Mouse (Mus musculus) embryonic facial prominence, embryonic 13.5 days (tissue): ENCODE results near the gene Ttc41. TPM values are rescaled to one million over a fixed set of nuclear protein-coding genes. Genes with fewer than 3 reads are reported as not detected.
A peak's percentile ranks its signal among the peaks of the same experiment; 100 is the strongest.

Source experiments
- ATAC-seq: fragments of 200-750 bp; cut with Nextera tagmentation; 2 replicates; pipeline ENCODE4 v1.8.0; 2017; ENCODE audit warnings: low read depth; ENCODE audit not compliant: insufficient number of reproducible peaks, insufficient read depth, low FRiP score, low TSS enrichment
- H3K27ac ChIP-seq: fragments of 300-500 bp; sonication (generic); 2 replicates; pipeline ENCODE4 v1.5.1; 2015; ENCODE audit warnings: moderate library complexity, mild to moderate bottlenecking, inconsistent platforms
- H3K27me3 ChIP-seq: fragments of 300-500 bp; sonication (generic); 2 replicates; pipeline ENCODE4 v1.6.1; 2015; ENCODE audit warnings: mild to moderate bottlenecking, inconsistent platforms
- H3K36me3 ChIP-seq: fragments of 300-500 bp; sonication (generic); 2 replicates; pipeline ENCODE4 v1.6.1; 2015; ENCODE audit warnings: mild to moderate bottlenecking, inconsistent platforms
- H3K4me1 ChIP-seq: fragments of 300-500 bp; sonication (generic); 2 replicates; pipeline ENCODE4 v1.6.1; 2015; ENCODE audit warnings: inconsistent platforms
- H3K4me2 ChIP-seq: fragments of 300-500 bp; sonication (generic); 2 replicates; pipeline ENCODE4 v1.6.1; 2015; ENCODE audit warnings: moderate library complexity, mild to moderate bottlenecking, inconsistent platforms
- H3K4me3 ChIP-seq: fragments of 300-500 bp; sonication (generic); 2 replicates; pipeline ENCODE4 v1.5.1; 2015; ENCODE audit warnings: mild to moderate bottlenecking, inconsistent platforms
- H3K9ac ChIP-seq: fragments of 300-500 bp; sonication (generic); 2 replicates; pipeline ENCODE4 v1.6.1; 2015; ENCODE audit warnings: mild to moderate bottlenecking, inconsistent platforms
- H3K9me3 ChIP-seq: fragments of 300-500 bp; sonication (generic); 2 replicates; pipeline ENCODE4 v1.6.1; 2016; ENCODE audit warnings: inconsistent platforms
- WGBS: fragments of 180-500 bp; shearing (Covaris S2); methylation state at CpG from one replicate; pipeline ENCODE4 v1.1.7; 2015; ENCODE audit warnings: mixed read lengths; 5-methylcytosine and 5-hydroxymethylcytosine counted together
- polyA plus RNA-seq: library from polyadenylated mRNA; unstranded; fragments of >200 nt; fragmentation: Nextera tagmentation; extraction: Ambion mirVana; gene quantifications from 2 replicates; pipeline ENCODE4 v1.2.1, GENCODE M21; 2015

Gene Ttc41
- polyA plus RNA-seq, 1 experiment from 2014 or later, result 1.7 TPM

- H3K27me3 ChIP-seq, result peaks cover 9% of the 10 kb centered on the region; the same call in 1 of the 2 replicates
- H3K4me2 ChIP-seq, result no peak overlapping the region
- 51% methylated on average over 9 of the region's 9 CpGs for WGBS
Measured at GRCm38 (mm10) chr10:86776281-86776680, 70.7 kb downstream of the Ttc41 start.

GRCm38 (mm10) chr10:86777614-86778319 is 72.2 kb downstream of the Ttc41 start:
- Histone ChIP-seq H3K36me3 (no peaks in the 10 kb centered on the region), H3K27me3 (peaks cover 9% of the 10 kb centered on the region; the same call in 1 of the 2 replicates), H3K4me3 (peak overlapping the region; percentile 69), H3K4me2 (peak overlapping the region; percentile 97), H3K27ac (no peak overlapping the region), H3K9ac (peak overlapping the region; percentile 82), H3K9me3 (no peaks in the 10 kb centered on the region), H3K4me1 (peaks cover 18% of the 10 kb centered on the region; the same call in 1 of the 2 replicates)
- no peak for ATAC-seq
- 43% methylated on average over 19 of the region's 19 CpGs for WGBS

More at GRCm38 (mm10) chr10:86776281-86776680, 70.7 kb downstream of the Ttc41 start:
- H3K4me3 ChIP-seq, result no peak overlapping the region
- H3K27ac ChIP-seq, result no peak overlapping the region
- H3K9ac ChIP-seq, result no peak overlapping the region
- H3K4me1 ChIP-seq, result peaks cover 14% of the 10 kb centered on the region; the same call in 1 of the 2 replicates
- no peaks in the 10 kb centered on the region for H3K36me3 ChIP-seq
- H3K9me3 ChIP-seq, result no peaks in the 10 kb centered on the region
- ATAC-seq, result no peak

- 1% methylated on average over 44 of the region's 44 CpGs for WGBS
- Histone ChIP-seq H3K4me3 (peak within 1 kb of the TSS; percentile 69), H3K36me3 (no peaks in the 10 kb centered on the region), H3K9ac (peak within 1 kb of the TSS; percentile 82), H3K4me1 (peaks cover 18% of the 10 kb centered on the region; the same call in 1 of the 2 replicates), H3K9me3 (no peaks in the 10 kb centered on the region), H3K27me3 (peaks cover 9% of the 10 kb centered on the region; the same call in 1 of the 2 replicates), H3K4me2 (peak within 1 kb of the TSS; percentile 97), H3K27ac (peak within 1 kb of the TSS; percentile 39; the same call in 1 of the 2 replicates)
- peak; percentile 92 for ATAC-seq
Measured at GRCm38 (mm10) chr10:86778398-86779116, 72.9 kb downstream of the Ttc41 start, which contains the start of gene Nt5dc3. Gene Nt5dc3, plus strand, starts transcription at chr10:86779005.

- Histone ChIP-seq H3K9ac (peak overlapping the region; percentile 82), H3K4me2 (peak overlapping the region; percentile 97), H3K4me1 (peaks cover 18% of the 10 kb centered on the region; the same call in 1 of the 2 replicates), H3K4me3 (peak overlapping the region; percentile 69), H3K27me3 (peaks cover 9% of the 10 kb centered on the region; the same call in 1 of the 2 replicates), H3K36me3 (no peaks in the 10 kb centered on the region), H3K27ac (peak overlapping the region; percentile 39; the same call in 1 of the 2 replicates), H3K9me3 (no peaks in the 10 kb centered on the region)
- WGBS, result under 1% methylated on average over 57 of the region's 58 CpGs
- no peak; the same call in 1 of the 2 replicates for ATAC-seq
Measured at GRCm38 (mm10) chr10:86779117-86779755, 73.6 kb downstream of the Ttc41 start.

- H3K4me2 ChIP-seq, result peak overlapping the region; percentile 97
- H3K36me3 ChIP-seq, result no peaks in the 10 kb centered on the region
- H3K27me3 ChIP-seq, result peaks cover 9% of the 10 kb centered on the region; the same call in 1 of the 2 replicates
- WGBS, result 17% methylated on average over 12 of the region's 12 CpGs
- peak overlapping the region; percentile 69 for H3K4me3 ChIP-seq
- no peaks in the 10 kb centered on the region for H3K9me3 ChIP-seq
- peak overlapping the region; percentile 82 for H3K9ac ChIP-seq
- H3K4me1 ChIP-seq, result peaks cover 18% of the 10 kb centered on the region; the same call in 1 of the 2 replicates
- ATAC-seq, result no peak
- H3K27ac ChIP-seq, result no peak overlapping the region
Measured at GRCm38 (mm10) chr10:86779816-86780500, 74.3 kb downstream of the Ttc41 start.

GRCm38 (mm10) chr10:86781641-86782040 is 76.0 kb downstream of the Ttc41 start:
- Histone ChIP-seq H3K36me3 (no peaks in the 10 kb centered on the region), H3K4me2 (0 out of 2 replicates have a peak overlapping the region, but pooled peaks have one; percentile 12), H3K9ac (no peak overlapping the region), H3K27ac (no peak overlapping the region), H3K27me3 (peaks cover 9% of the 10 kb centered on the region; the same call in 1 of the 2 replicates), H3K9me3 (no peaks in the 10 kb centered on the region), H3K4me1 (peaks cover 18% of the 10 kb centered on the region; the same call in 1 of the 2 replicates), H3K4me3 (no peak overlapping the region)
- ATAC-seq, result no peak
- WGBS, result 33% methylated on average over 5 of the region's 5 CpGs

GRCm38 (mm10) chr10:86782656-86783055 is 77.0 kb downstream of the Ttc41 start:
- H3K4me3 ChIP-seq, result no peak overlapping the region
- no peaks in the 10 kb centered on the region for H3K36me3 ChIP-seq
- WGBS, result 45% methylated on average over 5 of the region's 5 CpGs
- H3K27me3 ChIP-seq, result peaks cover 9% of the 10 kb centered on the region; the same call in 1 of the 2 replicates
- H3K9me3 ChIP-seq, result no peaks in the 10 kb centered on the region
- peaks cover 18% of the 10 kb centered on the region for H3K4me1 ChIP-seq
- ATAC-seq, result no peak
- H3K4me2 ChIP-seq, result no peak overlapping the region
- H3K27ac ChIP-seq, result no peak overlapping the region
- H3K9ac ChIP-seq, result 0 out of 2 replicates have a peak overlapping the region, but pooled peaks have one; percentile 21

- WGBS, result 83% methylated on average over 5 of the region's 5 CpGs
- H3K4me1 ChIP-seq, result peaks cover 21% of the 10 kb centered on the region
- H3K9ac ChIP-seq, result no peak overlapping the region
- no peak overlapping the region for H3K27ac ChIP-seq
- H3K36me3 ChIP-seq, result no peaks in the 10 kb centered on the region
- peaks cover 9% of the 10 kb centered on the region; the same call in 1 of the 2 replicates for H3K27me3 ChIP-seq
- no peak overlapping the region for H3K4me3 ChIP-seq
- no peaks in the 10 kb centered on the region for H3K9me3 ChIP-seq
- H3K4me2 ChIP-seq, result no peak overlapping the region
- ATAC-seq, result no peak
Measured at GRCm38 (mm10) chr10:86783561-86783960, 78.0 kb downstream of the Ttc41 start.

GRCm38 (mm10) chr10:86784126-86784675 is 78.6 kb downstream of the Ttc41 start:
- Histone ChIP-seq H3K27ac (no peak overlapping the region), H3K4me2 (no peak overlapping the region), H3K9me3 (no peaks in the 10 kb centered on the region), H3K9ac (no peak overlapping the region), H3K4me1 (peaks cover 21% of the 10 kb centered on the region), H3K36me3 (no peaks in the 10 kb centered on the region), H3K4me3 (no peak overlapping the region), H3K27me3 (peaks cover 9% of the 10 kb centered on the region; the same call in 1 of the 2 replicates)
- 72% methylated on average over 5 of the region's 5 CpGs for whole genome bisulfite sequencing
- ATAC-seq, result no peak

GRCm38 (mm10) chr10:86785396-86785795 is 79.8 kb downstream of the Ttc41 start:
- Histone ChIP-seq H3K36me3 (no peaks in the 10 kb centered on the region), H3K27ac (no peak overlapping the region), H3K9me3 (no peaks in the 10 kb centered on the region), H3K27me3 (no peaks in the 10 kb centered on the region; the same call in 1 of the 2 replicates), H3K4me1 (peaks cover 12% of the 10 kb centered on the region), H3K4me2 (no peak overlapping the region), H3K4me3 (no peak overlapping the region), H3K9ac (no peak overlapping the region)
- no peak for ATAC-seq
- 79% methylated on average over 2 of the region's 2 CpGs for WGBS
